Mouse (Mus musculus) embryo, embryonic 10.5 days (tissue): ENCODE data around the gene Cyp4f15.
"Not testable (repeated sequence)": the region's sequence is repeated elsewhere in the genome, so short reads cannot be mapped to it uniquely, and the experiment has no call there.

Source experiments
- DNase-seq: peaks from one replicate; pipeline ENCODE4 v3.0.0-alpha.2; 2015; ENCODE audit warnings: low spot score

The Cyp4f15 gene

GRCm38 (mm10) chr17:32685048-32685750 is at the start of gene Cyp4f15:
TSS of gene Cyp4f15 (plus strand) at chr17:32685627.
- peak; percentile 57 for DNase-seq

GRCm38 (mm10) chr17:32636341-32636740 is 49.1 kb upstream of the Cyp4f15 start:
- DNase-seq, result no peak

- DNase-seq, result no peak
Observed at GRCm38 (mm10) chr17:32637151-32637550, 48.3 kb upstream of the Cyp4f15 start.

- DNase-seq, result no peak
Observed at GRCm38 (mm10) chr17:32646631-32647030, 38.8 kb upstream of the Cyp4f15 start.

GRCm38 (mm10) chr17:32653860-32654259 is 31.6 kb upstream of the Cyp4f15 start:
- no peak for DNase-seq

GRCm38 (mm10) chr17:32657041-32657440 is 28.4 kb upstream of the Cyp4f15 start:
- DNase-seq, result no peak

- no peak for DNase-seq
Observed at GRCm38 (mm10) chr17:32658246-32658645, 27.2 kb upstream of the Cyp4f15 start.

GRCm38 (mm10) chr17:32658712-32659111 is 26.7 kb upstream of the Cyp4f15 start, which contains the start of gene Cyp4f40:
TSS of gene Cyp4f40 (plus strand) at chr17:32658900.
- no peak for DNase-seq

GRCm38 (mm10) chr17:32673976-32674375 is 11.5 kb upstream of the Cyp4f15 start:
- DNase-seq, result no peak

- peak; percentile 8 for DNase-seq
Observed at GRCm38 (mm10) chr17:32676040-32676635, 9.3 kb upstream of the Cyp4f15 start.

- peak; percentile 79 for DNase-seq
Observed at GRCm38 (mm10) chr17:32680404-32680803, 5.0 kb upstream of the Cyp4f15 start.

GRCm38 (mm10) chr17:32686722-32687121 is 1.3 kb downstream of the Cyp4f15 start:
- no peak for DNase-seq

GRCm38 (mm10) chr17:32690959-32691358 is 5.5 kb downstream of the Cyp4f15 start:
- DNase-seq, result no peak

- peak; percentile 3 for DNase-seq
Observed at GRCm38 (mm10) chr17:32702826-32703225, 17.4 kb downstream of the Cyp4f15 start.

- DNase-seq, result not testable (repeated sequence)
Observed at GRCm38 (mm10) chr17:32710541-32710940, 25.1 kb downstream of the Cyp4f15 start.

- not testable (repeated sequence) for DNase-seq
Observed at GRCm38 (mm10) chr17:32722151-32722550, 36.7 kb downstream of the Cyp4f15 start.

- no peak for DNase-seq
Observed at GRCm38 (mm10) chr17:32722771-32723170, 37.3 kb downstream of the Cyp4f15 start.

- not testable (repeated sequence) for DNase-seq
Observed at GRCm38 (mm10) chr17:32726360-32726759, 40.9 kb downstream of the Cyp4f15 start.

GRCm38 (mm10) chr17:32729029-32729428 is 43.6 kb downstream of the Cyp4f15 start:
- DNase-seq, result peak; percentile 34

- no peak for DNase-seq
Observed at GRCm38 (mm10) chr17:32738406-32738805, 53.0 kb downstream of the Cyp4f15 start.

GRCm38 (mm10) chr17:32741057-32741456 is 55.6 kb downstream of the Cyp4f15 start:
- DNase-seq, result peak; percentile 38

- DNase-seq, result no peak
Observed at GRCm38 (mm10) chr17:32750611-32751010, 65.2 kb downstream of the Cyp4f15 start.
